Mouse (Mus musculus): ENCODE data around the gene Snrpg.

Gene Snrpg

DNA sequence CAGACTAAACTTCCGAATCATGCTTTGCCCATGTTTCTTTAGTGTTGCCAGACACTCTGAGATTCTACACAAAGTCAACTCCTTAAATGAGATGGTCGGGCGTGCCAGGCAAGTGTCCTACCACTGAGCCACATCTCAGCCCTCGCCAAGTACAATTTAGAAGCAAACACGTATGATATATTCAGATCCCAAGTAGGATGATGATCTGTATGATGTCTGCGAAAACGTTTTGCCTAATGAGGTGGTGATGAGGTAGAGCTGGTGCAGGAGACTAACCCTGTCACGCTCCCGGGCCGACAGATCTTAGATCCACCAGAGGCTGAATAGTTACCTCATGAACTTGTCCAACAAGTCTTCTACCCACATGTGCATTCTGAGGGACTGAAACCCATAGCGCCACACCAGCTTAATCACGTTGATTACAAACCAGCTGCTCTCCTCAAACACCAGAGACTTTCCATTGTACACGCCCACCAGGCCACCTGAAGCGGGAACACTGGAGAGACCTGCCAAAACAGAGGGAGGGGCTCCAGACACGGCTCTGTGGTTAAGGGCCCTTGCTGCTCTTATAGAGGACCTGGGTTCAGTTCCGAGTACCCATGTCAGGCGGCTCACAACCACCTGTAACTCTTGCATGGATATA, 23.1 kb downstream of the Snrpg start:
- in situ Hi-C loops (cut with MboI; ENCODE audit: unreplicated experiment in 2 of 2) = no loop called here

DNA sequence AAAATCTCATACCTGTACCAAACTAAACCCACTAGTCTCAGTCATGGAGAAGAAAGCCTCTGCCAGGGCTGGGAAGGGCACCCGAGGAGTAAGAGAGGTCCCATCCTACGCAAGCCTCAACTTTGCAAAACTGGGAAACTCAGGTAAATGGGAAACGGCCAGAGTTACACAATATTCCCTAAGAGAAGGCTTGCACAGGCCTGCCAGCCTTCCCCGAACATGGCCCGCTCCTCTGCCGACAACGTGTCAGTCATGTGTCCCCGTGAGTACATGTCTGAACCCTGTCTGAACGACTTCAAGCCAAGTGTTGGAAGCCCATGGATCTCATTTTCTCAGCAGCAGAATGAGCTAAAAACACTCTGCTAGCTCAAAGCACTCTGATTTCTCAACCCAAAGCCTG, 23.9 kb downstream of the Snrpg start:
- in situ Hi-C loops (cut with MboI; ENCODE audit: unreplicated experiment in 2 of 2) = loop anchor here in 1 of 2 experiments (5.0 kb wide), 1 partner anchor 268 kb away; no protein-coding TSS in a partner anchor

DNA sequence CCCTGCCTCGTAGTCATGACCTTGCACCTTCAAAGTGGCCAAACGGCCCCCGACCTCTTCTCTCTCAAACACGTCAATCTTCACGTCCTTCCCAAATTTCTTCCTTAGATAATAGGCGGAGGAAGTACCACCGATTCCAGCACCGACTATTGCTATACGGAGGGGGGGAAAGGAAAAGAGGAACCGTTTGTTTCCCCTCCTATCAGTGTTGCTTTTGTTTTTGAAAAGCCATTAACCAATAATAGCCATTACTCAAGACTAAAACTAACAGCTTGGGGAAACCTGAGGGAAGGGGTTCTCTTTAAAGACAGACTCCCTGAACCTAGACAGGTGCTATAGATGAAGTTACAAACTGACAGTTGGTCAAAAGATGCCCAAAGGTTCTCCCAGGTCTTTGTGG, 24.9 kb downstream of the Snrpg start:
- in situ Hi-C loops (cut with MboI; ENCODE audit: unreplicated experiment in 2 of 2) = loop anchor here in 1 of 2 experiments (5.0 kb wide), 1 partner anchor 269 kb away; no protein-coding TSS in a partner anchor

DNA sequence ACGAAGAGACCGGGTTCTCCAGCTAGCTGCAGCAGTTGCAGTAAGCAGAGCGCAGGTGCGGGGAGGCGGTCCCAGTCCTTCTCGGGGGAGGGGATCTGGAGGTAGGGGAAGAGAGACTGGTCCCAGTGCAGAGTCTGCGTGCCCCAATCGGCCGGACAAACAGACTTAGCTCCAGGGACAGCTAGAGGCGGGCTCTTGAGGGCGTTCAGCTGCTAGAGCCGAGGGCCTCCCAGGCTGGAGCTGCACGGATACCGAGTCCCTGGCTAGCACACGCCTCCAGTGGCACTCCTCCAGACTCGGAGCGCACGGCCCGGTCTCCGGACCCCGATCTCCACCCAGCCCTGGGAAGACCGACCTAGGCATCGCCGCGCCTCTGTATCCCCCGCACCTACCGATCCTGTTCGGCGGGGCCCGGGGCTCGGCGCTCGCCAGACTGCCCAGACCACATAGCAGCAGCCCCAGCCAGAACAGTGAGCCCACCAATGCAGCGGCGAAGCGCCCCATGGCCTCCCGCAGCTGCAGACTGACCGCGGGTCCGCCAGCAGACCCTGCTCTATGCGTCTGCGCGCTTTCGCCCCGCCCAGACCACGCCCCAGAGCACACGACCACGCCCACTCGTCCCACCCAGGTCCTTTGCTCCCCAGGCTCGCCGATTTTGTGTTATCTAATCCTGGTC, 25.6 kb downstream of the Snrpg start, which contains the start of gene Pcyox1:
Gene Pcyox1 (minus strand): TSS at position 574 of the 676 bp plus-strand sequence.
- in situ Hi-C loops (cut with MboI; ENCODE audit: unreplicated experiment in 2 of 2) = loop anchor here in 1 of 2 experiments (5.0 kb wide), 1 partner anchor 269 kb away; no protein-coding TSS in a partner anchor

DNA sequence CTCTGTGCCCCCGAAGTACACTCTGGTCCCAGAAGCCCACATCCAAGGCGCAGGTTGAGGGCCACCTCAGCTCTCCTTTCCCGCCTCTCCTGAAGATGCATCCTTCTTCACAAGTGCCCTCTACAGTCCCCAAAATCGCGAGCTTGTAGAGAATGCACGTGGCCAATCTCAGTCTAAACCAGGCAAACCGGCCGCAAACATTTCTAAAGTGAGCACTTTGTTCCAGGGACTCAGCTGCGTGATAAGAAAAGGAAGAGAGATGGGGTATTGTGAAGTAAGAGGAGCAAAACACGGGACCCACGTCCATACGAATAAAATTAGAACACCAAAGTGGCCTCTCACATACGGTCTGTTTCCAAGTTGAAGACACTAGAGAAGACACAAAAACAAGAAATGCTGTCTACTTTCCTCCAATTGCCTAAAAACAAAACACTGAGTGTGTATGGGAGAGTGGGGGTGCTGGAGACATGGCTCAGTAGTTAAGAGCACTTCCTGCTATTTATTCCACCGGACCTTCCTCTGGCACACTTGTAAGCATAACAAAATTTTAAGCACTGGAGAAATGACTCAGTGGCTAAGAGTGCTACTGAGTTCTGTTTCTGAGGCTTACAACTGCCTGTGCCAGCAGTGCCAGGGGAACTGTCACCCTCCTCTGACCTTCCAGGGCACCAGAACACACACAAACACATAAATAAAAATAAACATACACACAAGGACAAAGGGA, 26.3 kb downstream of the Snrpg start:
- in situ Hi-C loops (cut with MboI; ENCODE audit: unreplicated experiment in 2 of 2) = loop anchor here in 1 of 2 experiments (5.0 kb wide), 1 partner anchor 270 kb away; no protein-coding TSS in a partner anchor

DNA sequence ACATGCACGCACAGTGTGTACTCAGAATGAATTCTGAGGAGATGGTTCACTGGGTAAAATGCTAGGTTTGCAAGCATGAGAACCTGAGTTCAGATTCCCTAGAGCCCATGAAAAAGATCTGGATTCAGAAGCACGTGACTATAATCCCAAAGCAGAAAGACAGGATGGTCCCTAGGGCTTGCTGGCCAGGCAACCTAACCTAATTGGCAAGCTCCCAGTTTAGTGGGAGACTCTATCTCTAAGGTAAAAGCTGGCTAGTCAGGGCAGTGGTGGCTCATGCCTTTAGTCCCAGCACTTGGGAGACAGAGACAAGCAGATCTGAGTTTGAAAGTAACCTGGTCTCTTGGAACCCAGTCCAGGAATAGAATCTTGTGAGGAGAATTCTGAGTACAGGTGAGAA, 27.9 kb downstream of the Snrpg start:
- in situ Hi-C loops (cut with MboI; ENCODE audit: unreplicated experiment in 2 of 2) = loop anchor here in 1 of 2 experiments (5.0 kb wide), 1 partner anchor 272 kb away; no protein-coding TSS in a partner anchor

DNA sequence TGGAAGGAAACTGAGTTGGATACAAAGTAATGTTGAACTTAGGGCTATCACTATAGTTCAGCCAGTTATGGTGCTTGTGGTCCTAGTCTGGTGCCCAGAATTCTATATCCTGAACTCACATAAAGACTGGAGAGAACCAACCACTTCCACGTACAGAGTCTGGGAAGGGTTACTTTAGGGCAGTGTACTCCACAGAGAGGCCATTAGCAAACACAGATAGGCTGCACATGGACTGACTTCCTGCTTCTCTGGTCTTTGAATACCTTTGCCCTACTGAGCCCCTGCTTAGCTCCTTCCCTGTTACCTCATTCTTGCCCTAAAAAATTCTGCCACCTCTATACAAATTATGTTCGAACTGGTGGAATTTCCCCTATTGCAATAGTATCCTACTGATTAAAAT, 28.9 kb downstream of the Snrpg start:
- in situ Hi-C loops (cut with MboI; ENCODE audit: unreplicated experiment in 2 of 2) = loop anchor here (5.0 kb wide), 2 partner anchors 33 to 273 kb away; partner anchors contain the start of gene Fam136a (in 2 of the 2)

DNA sequence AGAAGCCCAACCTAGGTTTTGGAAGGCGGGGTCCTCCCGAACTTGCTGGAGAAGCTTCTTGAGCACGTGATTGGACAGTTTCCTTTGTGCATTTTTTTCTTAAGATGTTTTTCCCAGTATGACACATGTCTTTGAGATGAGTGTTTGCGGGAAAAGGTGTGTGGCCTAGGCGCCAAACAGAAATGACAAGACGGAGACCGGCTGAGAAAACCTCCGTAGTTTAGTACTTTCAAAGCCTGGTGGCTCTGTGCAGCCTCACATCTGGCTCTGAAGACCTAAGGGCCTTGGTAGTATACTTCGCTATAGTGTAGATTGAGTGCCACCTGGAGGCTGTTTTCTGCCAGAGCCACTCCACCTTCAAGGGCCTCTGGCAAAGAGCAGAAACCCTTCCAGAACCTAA, 29.9 kb downstream of the Snrpg start:
- in situ Hi-C loops (cut with MboI; ENCODE audit: unreplicated experiment in 2 of 2) = loop anchor here (5.0 kb wide), 1 partner anchor 34 kb away; the partner anchor contains the start of gene Fam136a (in 2 of the 2)

DNA sequence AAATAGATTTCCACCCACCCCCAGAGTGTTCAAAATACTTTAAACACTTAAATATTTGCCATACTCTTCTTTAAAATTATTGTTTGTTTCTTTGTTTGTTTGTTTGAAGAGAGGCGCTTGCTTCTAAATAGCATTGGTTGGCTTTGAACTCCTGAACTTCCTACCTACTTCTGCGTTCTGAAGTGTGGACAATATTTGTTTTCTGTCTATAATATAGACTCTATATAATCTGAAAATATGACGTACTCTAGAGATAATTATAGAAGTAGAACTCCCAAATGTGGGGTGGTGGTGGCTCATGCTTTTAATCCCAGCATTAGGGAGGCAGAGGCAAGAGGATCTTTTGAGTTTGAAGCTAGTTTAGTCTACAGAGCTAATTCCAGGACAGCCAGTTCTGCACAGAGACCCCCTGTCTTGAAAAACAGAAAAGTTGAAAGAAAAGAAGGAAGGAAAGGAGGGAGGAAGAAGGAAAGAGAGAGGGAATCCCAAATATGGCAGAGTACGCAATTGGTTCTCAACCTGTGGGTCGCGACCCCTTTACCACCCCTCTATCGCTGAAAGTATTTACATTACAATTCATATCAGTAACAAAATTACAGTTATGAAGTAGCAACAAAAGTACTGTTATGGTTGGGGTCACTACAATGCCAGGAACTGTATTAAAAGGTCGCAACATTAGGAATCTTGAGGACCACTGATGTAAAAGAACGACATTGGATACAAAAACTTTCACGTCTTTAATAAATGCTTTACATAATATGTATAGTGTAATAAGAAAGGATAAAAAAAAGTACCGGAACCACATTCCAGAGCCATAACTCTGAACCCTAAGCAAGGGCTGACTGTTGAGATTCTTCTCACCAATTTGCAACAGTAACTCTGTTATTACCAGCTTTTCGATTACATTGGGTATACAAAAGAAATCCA, 31.8 kb downstream of the Snrpg start:
- in situ Hi-C loops (cut with MboI; ENCODE audit: unreplicated experiment in 2 of 2) = loop anchor here (5.0 kb wide), 1 partner anchor 36 kb away; the partner anchor contains the start of gene Fam136a (in 2 of the 2)

DNA sequence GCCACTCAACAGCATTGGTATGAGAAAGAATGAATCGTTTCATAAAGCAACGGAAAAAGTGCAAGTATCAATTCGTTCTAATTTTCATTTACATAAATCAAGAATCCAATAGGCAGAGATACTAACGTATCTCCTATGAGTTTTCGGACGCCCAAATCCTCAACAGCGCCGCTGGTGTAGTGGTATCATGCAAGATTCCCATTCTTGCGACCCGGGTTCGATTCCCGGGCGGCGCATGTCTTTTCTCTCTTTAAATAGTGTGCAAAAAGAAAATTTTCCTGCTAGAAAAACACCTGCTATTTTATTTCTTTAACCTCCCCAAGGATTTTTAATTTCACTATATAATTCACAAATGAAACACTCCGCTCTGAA, 32.6 kb downstream of the Snrpg start:
- in situ Hi-C loops (cut with MboI; ENCODE audit: unreplicated experiment in 2 of 2) = loop anchor here (5.0 kb wide), 1 partner anchor 36 kb away; the partner anchor contains the start of gene Fam136a (in 2 of the 2)

DNA sequence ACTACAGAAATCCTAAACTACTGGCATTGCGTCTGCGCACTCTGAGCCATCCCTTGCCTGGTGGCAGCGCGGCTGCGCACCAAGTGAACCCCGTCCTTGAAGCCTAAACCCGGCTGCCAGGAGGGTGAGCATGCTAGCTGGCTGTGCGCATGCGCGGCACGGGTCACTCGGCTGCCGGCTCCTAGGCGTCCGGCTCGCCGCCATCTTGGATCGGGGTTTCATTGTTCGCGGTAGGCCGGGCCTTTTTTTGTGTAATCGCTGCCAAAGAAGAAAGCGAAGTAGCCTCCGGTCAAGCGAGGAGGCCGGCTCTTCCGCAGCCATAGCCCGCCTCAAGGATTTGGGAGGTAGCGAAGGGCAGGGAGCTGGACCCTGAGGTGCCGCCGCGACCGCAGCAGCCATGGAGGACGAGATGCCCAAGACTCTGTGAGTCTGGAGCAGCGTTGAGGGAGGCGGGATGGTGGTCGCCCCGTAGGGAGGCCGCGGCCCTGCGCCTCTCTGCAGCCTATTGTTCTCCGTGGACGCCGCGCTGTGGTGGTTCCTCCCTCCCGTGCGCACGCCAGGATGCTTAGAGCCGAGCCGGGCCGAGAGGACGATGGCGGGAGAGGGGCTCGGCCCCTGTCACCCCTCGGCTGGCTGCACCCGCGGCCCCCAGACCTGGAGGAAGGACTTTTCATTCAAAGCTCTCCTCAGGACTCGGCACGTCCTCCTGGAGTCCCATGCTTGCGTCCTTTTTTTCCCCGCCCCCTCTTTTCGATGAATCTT, 33.2 kb downstream of the Snrpg start, which contains the start of gene Tia1:
Gene Tia1 (plus strand): TSS at position 120 of the 762 bp plus-strand sequence.
- in situ Hi-C loops (cut with MboI; ENCODE audit: unreplicated experiment in 2 of 2) = loop anchor here (5.0 kb wide), 1 partner anchor 37 kb away; the partner anchor contains the start of gene Fam136a (in 2 of the 2)

DNA sequence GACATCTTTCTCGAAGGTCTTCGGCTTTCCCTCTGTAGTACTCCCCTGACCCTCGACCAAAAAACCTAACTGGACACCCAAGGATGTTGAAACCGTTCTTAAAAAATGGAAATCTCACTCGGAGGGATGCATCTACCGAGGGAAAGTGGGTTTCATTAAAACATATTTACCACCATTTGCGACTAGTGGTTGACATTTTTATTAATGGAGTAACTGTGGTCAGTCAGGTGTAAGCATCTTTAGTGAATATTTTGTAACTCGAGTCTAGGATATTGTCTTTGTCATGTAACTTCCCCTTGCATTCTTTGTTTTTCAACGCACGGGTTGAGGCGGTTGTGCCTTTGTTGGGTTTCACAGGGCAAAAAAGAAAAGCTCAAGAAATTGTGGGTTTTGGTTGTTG, 33.9 kb downstream of the Snrpg start:
- in situ Hi-C loops (cut with MboI; ENCODE audit: unreplicated experiment in 2 of 2) = loop anchor here (5.0 kb wide), 1 partner anchor 38 kb away; the partner anchor contains the start of gene Fam136a (in 2 of the 2)

DNA sequence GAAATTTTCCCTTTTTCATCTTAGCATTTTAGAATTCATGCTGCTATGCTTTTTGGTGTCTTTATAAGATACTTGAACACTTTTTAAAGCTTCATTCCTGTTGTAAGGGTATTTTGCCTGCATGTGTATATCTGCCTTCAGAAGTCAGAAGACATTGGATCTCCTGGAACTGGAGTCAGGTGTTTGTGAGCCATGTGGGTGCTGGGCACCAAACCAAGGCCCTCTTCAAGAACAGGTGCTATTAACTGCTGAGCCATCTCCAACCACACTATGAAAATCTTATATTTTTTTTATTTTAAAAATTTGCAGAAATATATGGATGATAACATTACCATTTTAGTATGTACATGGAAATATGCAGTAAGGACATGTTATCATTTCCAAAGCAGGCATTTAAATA, 35.2 kb downstream of the Snrpg start:
- in situ Hi-C loops (cut with MboI; ENCODE audit: unreplicated experiment in 2 of 2) = no loop called here

DNA sequence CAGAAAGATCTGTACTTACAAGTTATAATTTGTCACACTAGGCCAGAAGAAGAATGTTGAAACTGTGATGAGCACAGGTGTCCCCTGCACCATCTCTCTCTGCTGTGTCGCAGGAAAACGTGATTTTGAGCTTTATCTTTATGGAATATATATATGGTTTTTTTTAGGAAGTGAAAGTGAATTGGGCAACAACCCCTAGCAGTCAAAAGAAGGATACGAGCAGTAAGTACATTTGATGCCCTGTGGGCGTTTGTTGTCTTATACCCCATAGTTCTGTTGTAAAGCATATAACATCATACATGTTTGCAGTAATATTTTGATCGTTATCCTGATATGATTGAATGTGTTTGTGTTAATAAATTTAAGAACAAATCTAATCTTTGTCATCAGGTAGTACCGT, 47.6 kb downstream of the Snrpg start:
- in situ Hi-C loops (cut with MboI; ENCODE audit: unreplicated experiment in 2 of 2) = no loop called here

DNA sequence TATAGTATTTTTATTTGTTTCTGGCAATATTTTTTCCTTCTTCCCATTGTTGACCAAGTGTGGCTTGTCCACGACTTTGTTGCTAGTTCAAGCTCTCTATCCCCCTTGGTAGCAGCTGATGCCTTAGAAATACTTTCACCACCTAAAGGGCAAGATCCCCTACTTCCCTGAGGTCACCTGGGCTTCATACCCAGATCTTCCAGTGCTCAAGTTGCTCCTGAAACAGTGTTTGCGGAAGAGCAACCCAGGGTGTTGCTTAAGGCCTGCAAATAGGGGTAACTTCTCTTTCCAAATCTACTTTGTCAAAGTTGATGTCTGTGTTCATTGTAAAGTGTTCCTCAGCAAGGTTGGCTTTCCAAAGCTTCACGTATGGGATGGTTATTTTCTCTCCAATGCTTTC, 48.1 kb downstream of the Snrpg start:
- in situ Hi-C loops (cut with MboI; ENCODE audit: unreplicated experiment in 2 of 2) = no loop called here

DNA sequence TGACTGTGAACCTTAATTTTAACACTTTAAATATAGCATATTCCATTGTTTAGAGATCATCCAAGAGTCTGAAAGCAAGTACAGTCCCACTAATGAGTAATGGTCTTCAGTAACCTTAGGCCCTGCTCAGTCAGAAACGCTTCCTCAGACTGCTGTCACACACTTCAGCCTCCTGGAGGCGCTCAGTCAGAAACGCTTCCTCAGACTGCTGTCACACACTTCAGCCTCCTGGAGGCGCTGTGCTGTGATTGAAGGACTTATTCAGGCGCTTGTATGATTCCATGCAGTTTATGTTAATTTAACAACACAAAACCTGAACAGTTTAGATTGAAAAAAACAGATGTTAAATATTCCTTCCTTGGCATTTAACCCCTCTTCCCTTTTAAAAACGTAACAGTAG, 49.4 kb downstream of the Snrpg start:
- in situ Hi-C loops (cut with MboI; ENCODE audit: unreplicated experiment in 2 of 2) = no loop called here

DNA sequence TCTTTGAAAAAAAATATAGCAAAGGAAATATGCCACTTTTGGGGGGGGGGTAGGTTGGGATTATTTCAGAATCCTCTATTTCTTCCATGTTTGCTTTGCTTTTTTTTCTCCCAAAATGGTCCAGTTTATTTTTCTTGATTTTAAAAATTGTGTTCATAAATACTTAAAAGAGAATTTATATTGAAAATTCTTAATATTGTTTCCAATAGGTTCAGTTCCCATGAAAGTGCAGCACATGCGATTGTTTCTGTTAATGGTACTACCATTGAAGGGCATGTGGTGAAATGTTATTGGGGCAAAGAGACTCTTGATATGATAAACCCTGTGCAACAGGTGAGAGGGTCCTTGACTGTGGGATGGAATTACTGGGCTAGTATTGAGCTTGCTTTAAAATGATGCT, 55.3 kb downstream of the Snrpg start, which contains the start of gene Gm44790:
Gene Gm44790 (plus strand): TSS at position 301 of the 400 bp plus-strand sequence.
- in situ Hi-C loops (cut with MboI; ENCODE audit: unreplicated experiment in 2 of 2) = loop anchor here (25.0 kb wide), 1 partner anchor 111 kb away; the partner anchor contains the start of gene Pcbp1 (in 2 of the 2)

Data from v-Abl transformed pro-B cells (cell line).